Mouse (Mus musculus) CD8-positive naive resting alpha-beta T cell, adult 2 months (primary cell): Measurements from ENCODE around the gene Mis18bp1.
A peak's percentile ranks its signal among the peaks of the same experiment; 100 is the strongest.
"Not testable (repeated sequence)": the region's sequence is repeated elsewhere in the genome, so short reads cannot be mapped to it uniquely, and the experiment has no call there.

Experiments
- DNase-seq, 2 experiments: peaks; one replicate each; pipeline ENCODE4 v3.0.0; 2022; ENCODE audit warnings: low read depth in 2 of 2, low spot score in 2 of 2

Gene Mis18bp1

DNA sequence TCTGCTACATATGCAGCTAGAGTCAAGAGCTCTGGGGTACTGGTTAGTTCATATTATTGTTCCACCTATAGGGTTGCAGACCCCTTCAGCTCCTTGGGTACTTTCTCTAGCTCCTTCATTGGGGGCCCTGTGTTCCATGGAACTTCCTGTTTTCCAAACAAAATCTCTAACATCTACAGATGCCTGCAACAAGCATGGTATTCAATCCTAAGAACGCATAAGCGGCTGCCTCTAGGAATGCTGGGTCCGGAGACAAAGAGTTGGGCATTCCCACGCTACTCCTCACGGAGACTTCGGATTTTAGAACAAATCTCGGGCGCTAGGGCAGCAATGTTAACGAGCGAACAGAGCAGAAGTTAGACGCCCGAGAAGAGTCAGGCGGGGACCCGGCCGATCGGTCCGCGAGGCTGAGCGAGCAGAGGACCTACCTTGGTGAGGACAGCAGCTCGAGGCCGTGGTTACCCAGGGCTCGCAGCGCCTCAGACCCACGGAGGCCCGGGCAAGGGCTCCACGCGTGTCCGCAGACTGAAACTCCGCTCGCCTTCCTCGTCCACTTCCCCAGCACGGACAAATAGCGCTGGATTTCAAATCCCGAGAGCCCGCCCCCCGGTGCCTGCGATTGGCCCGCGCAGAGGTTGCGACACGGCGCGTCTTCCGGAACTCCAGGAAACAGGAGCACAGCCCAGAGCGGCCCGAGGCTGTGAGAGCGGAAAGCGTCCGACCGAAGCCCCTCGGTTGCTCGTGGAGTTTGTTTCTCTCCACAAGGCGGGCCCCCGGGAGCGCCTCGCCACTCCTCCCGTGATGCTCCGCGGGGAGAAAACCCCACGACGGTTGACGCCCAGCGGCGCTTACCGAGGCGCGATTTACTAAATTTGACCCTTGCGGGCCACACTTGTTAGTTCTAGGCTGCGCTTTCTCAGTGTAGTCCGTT lies at the start of gene Mis18bp1:
TSS of gene Mis18bp1 (minus strand) at position 584 of the 931 bp plus-strand sequence.
- peak; percentile 96 for DNase-seq

DNA sequence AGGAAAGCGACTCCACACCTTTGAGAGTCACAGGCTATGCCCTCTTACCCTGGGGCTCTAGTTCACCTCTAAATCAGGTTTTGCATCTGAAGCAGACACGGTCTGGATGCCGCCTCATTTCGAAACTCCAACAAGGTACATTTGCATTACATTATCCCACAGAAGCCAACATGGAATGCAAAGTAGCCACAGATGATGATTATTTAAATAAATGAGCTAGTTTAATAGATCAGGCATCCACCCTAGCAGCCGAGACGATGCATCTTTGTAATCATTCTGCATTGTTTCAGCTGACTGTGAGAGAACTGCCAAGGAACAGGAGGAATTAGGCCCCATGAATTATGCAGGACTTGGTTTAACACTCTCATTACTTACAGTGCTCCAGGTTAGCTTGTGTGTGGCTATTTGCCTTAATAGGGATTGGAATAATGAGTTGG lies 44.0 kb upstream of the Mis18bp1 start:
- no peak for DNase-seq

DNA sequence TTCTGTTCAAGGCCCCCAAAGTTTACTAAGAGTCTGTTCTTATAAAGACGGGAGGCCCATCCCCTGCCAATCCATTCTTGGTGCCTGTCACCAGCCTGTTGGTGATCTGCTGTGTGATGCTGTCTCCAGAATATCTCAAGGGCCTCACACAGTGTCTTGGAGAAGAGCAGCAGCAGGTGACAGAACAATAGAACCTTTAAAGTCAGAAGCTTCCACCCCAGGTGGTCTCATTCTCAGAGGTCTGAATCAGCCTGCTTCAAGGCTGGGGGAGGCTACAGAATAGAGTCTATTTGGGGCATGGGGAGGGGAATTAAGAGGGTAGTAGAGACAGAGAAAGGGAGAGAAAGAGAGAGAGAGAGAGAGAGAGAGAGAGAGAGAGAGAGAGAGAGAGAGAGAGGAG lies 34.0 kb upstream of the Mis18bp1 start:
- DNase-seq = no peak

DNA sequence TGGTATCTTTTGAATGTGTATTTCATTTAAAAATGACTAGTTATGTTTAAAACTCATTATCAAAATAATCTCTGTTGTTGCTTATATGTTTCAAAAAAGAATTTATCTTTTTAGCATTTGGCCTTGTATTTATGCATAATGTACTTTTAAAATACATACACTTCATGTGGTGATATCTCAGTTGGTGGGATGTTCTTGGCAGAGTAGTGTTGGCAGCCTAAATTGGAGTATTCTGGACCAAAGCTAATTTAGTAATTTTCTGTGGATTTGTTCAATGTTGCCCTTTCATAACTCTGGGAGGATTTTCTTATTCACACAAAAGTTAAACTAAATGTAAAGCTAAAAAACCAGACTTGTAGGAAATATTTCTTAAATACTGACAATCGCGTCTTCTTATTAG lies 29.4 kb upstream of the Mis18bp1 start:
- DNase-seq = no peak

DNA sequence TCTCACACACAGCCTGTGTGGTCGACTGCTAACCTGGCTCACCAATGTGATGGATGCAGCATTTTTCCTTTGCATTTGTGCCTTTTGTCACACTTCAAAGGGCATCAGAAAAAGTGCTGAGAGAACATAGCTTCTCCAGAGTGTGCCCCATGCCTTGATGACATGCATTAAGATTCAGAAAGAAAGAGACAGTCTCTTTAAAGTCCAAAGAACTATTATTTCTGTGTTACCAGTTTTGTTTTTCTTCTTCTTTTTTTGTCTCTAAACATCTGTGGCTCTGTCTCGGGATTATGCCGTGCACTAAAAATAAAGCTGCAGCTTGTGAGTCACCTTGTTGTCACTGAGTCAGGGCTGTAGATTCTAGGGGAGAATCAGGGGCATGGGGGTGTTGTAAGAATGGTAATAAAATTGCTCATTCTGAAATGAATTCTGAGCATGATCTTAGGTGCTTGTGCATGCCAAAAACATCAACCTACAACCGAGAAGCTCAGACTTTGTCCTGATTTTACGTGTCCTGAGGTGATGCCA lies 21.7 kb upstream of the Mis18bp1 start:
- DNase-seq = no peak

DNA sequence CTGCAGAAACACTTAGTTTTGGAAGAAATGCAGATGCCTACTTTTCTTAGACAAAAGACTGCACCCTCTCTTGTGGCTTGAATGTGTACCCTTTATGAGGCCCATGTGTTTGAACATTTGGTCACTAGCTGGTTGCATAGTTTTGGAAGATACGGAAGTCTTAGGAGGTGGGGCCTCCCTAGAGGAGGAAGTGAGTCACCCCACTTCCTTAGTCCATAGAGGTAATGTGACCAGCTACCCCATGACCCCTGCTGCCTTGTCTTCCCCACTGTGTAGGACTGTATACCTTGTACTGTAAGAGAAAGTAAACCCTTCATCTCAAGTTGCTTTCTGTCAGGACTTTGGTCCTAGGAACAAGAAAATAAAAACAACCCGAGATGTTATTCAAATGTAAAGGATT lies 16.8 kb upstream of the Mis18bp1 start:
- no peak for DNase-seq

DNA sequence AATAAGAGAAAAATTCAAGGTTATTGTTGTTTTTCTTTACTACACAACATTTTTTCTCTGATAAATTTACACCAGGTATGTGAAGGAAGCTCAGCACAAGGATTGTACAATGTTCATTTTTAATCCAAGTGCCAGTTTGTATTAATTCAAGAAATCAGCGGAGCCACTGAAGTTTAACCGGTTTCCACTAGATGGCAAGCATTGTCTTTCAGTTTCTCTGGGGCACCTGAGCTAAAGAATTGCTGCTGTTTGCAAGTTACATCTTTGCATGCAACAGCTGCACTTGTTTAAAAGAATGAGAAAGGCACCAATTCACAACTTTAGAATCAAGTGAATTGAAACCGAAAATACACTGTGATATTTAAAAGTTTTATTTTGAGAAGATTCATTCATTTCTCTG lies 15.0 kb upstream of the Mis18bp1 start:
- no peak for DNase-seq

DNA sequence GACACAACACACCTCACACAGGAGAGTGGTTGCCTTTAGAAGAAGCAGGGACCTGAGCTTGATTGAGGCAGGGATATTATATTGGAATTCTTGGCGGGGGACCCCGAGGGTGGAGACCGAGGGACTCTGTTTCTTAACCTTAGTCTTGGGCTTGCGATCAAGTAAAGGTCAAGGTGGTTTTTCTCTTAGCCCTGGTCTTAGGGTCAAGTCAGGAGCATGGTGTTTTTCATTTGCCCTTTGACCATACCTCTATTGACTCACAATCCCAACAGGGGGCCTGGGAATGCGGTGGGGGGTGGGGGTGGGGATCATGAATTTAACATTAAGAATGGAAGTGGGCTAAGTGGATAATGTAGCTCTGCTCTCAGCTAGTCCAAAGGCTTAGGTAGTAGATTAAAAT lies 1.3 kb upstream of the Mis18bp1 start:
- no peak for DNase-seq

DNA sequence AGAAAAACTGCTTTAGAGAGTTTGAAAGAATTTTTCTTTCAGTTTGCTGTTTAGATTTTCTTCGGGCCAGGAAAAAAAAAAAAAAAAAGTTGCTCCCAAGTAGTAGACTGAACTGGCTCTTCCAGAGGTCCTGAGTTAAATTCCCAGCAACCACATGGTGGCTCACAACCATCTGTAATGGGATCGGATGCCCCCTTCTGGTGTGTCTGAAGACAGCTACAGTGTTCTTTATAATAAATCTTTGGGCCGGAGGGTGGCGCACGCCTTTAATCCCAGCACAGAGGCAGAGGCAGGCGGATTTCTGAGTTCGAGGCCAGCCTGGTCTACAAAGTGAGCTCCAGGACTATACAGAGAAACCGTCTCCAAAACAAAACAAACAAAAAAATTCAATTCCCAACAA lies 555 bp upstream of the Mis18bp1 start:
- peak; percentile 54 to 63 for DNase-seq

DNA sequence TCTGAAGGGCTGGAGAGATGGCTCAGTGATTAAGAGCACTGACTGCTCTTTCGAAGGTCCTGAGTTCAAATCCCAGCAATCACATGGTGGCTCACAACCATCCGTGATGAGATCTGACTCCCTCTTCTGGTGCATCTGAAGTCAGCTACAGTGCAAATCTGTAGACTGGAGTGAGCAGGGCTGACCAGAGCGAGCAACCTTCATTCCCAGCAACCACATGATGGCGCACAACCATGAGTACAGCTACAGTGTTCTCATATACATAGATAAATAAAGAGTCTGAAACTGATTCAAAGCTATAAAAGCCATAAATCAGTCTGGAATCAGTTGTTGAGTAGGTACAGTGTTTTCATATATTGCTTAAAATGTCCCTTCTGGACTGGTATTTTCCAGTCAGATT lies 36.3 kb downstream of the Mis18bp1 start:
- DNase-seq = not testable (repeated sequence)

DNA sequence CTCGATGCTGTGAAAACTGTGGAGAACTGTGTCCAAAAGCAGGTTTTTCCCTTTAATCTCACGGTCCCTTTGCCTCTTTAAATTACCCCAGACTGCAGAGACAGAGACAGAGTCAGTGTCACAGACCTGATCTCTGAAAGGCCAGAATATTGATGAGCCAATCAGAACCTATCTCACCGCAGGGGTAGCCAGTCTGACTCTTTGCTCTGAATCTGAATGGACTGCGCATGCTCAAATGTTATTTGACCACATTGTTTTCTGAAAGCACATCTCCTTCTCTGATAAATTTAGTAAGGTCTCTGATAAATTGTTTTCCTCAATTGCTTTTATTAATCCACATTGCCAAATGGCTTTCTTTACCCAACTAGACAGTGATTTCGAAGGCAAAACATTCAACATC lies 53.0 kb downstream of the Mis18bp1 start:
- no peak for DNase-seq

DNA sequence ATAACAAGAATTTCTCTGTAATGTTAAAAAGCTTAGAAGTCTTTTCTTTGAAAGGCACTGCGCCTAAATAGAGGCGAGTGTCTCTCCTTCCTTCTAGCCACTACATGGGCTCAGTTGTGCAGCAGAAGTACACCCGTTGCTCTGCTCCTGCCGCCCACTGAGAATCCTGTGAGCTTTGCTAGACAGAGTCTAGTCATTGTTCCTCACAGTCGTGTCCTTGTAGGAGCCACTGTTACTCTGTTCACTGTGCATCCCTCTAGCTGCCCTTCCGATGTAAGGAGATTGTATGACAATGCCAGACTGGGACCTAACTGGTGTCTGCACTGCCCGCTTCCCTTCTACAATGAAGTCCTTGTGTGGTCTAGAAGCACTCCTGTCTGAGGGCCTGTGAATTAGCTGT lies 53.4 kb downstream of the Mis18bp1 start:
- DNase-seq = no peak

DNA sequence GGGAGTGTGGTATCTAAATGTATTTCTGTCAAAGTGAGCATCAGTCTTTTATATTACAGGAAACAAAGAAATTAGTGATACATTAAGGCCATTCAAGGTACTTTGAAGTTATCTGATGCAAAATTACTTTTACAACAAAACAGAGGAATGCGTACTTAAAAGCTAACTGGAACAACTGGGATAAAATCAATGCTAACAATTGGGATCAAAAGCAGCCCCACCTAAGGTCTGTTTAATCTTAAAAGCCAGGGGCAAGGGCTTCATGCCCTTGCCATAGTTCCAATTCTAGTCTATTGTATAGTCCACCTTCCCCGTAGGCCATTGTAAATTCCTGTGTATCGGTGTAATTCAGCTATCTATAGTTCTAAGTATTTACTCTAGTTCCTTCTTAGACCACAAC lies 57.4 kb downstream of the Mis18bp1 start:
- DNase-seq = not testable (repeated sequence)

DNA sequence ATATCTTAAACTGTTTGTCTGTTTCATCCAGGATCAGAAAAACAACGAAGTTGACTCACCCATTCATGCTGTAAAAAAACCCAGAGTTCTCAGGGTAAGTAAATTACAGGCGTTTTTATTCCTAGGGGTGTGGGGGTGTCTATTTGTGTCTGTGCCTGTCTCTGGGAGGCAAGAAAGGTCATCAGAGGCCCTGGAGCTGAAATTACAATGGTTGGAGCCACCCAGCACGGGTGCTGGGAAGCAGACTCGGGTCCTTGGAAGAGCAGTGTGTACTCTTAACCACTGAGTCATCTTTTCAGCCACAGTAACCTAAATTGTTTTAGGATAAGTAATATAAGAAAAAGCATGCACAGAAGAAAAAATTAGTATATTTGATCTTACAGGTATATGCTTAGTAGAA lies 58.5 kb downstream of the Mis18bp1 start:
- DNase-seq = no peak

DNA sequence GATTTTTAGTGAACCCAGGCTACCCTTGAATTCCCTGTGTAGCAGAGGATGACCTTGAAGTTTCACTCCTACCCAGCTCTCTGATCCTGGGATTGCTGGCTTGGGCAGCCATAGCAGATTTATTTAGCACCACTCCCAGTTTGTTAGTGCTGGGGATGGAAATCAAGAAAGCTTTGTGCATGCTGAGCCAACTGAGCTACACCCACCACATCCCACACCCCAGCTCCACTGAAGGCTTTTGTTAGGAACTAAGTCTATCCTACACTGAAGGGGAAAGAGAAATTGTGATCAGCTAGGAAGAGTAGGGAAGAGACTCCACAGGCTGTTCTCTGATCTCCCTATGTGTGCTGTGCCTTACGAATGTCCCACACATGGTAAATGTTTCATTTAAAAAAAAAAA lies 59.6 kb downstream of the Mis18bp1 start:
- DNase-seq = no peak

DNA sequence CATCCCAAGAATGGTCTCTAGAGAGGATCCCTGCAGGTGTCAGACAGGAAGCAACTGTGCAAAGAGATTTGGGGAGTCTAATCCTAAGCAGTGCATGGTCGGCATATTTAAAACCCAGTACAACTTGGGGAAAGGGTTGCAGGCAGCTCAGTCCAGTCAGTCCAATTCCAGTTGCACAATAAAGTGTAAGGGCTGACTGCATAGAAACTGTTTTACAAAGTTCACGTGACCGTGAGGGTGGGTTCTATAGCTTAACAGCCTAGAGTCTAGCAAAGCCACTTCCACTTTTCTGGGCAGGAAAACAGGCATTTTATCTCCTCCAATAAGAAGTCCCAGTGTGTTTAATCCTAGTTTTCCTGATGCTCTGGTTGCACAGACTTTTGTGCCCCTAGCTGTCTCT lies 60.9 kb downstream of the Mis18bp1 start:
- DNase-seq = no peak

DNA sequence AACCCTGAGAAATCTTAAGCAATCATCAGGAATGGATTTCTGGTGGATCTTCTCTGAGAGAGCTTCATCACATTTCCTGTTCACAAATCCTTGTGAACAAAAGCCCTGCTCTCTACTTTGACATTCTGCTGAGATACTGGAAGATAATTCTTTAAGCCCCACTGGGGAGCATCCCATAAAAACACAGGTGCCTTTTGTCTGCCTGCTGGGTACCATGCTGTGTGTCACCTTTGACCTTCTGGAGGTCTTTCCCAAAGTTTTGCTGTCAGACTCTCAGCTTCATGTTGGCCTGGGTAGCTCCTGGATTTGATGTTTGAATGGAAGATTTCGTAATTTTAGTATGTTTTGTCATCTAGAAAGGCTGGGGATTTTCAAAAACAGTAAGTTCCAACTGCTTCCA lies 63.7 kb downstream of the Mis18bp1 start:
- DNase-seq = no peak
